Mouse (Mus musculus) heart, embryonic 15.5 days (tissue): ENCODE measurements around the gene B3gnt6. TPM values are rescaled to one million over a fixed set of nuclear protein-coding genes. Genes with fewer than 3 reads are reported as not detected.

Experiments
- ATAC-seq: fragments of 200-750 bp; cut with Nextera tagmentation; replicated peaks from 2 replicates; pipeline ENCODE4 v1.8.0; 2017; ENCODE audit warnings: low read depth, moderate TSS enrichment; ENCODE audit not compliant: insufficient number of reproducible peaks, insufficient read depth, low FRiP score
- H3K27ac ChIP-seq: fragments of 300-500 bp; sonication (generic); 2 replicates; pipeline ENCODE4 v1.5.1; 2015; ENCODE audit warnings: mild to moderate bottlenecking, inconsistent platforms
- H3K27me3 ChIP-seq: fragments of 300-500 bp; sonication (generic); 2 replicates; pipeline ENCODE4 v1.6.1; 2015; ENCODE audit warnings: inconsistent platforms
- H3K36me3 ChIP-seq: fragments of 300-500 bp; sonication (generic); 2 replicates; pipeline ENCODE4 v1.6.1; 2015; ENCODE audit warnings: mild to moderate bottlenecking, inconsistent platforms
- H3K4me1 ChIP-seq: fragments of 300-500 bp; sonication (generic); replicated peaks from 2 replicates; pipeline ENCODE4 v1.6.1; 2015; ENCODE audit warnings: inconsistent platforms
- H3K4me2 ChIP-seq: fragments of 300-500 bp; sonication (generic); 2 replicates; pipeline ENCODE4 v1.6.1; 2015; ENCODE audit warnings: inconsistent platforms, mild to moderate bottlenecking, moderate library complexity
- H3K4me3 ChIP-seq: fragments of 300-500 bp; sonication (generic); 2 replicates; pipeline ENCODE4 v1.5.1; 2015; ENCODE audit warnings: mild to moderate bottlenecking, inconsistent platforms
- H3K9ac ChIP-seq: fragments of 300-500 bp; sonication (generic); 2 replicates; pipeline ENCODE4 v1.6.1; 2015; ENCODE audit warnings: mild to moderate bottlenecking, inconsistent platforms
- H3K9me3 ChIP-seq: fragments of 300-500 bp; sonication (generic); replicated peaks from 2 replicates; pipeline ENCODE4 v1.6.1; 2016; ENCODE audit warnings: inconsistent platforms
- WGBS: fragments of 180-500 bp; shearing (Covaris S2); methylation state at CpG from one replicate; pipeline ENCODE4 v1.1.7; 2015; ENCODE audit warnings: mixed read lengths; 5-methylcytosine and 5-hydroxymethylcytosine counted together
- polyA plus RNA-seq: library from polyadenylated mRNA; unstranded; fragments of >200 nt; fragmentation: Nextera tagmentation; extraction: Ambion mirVana; gene quantifications from 2 replicates; pipeline ENCODE4 v1.2.1, GENCODE M21; 2015

Gene B3gnt6
- polyA plus RNA-seq, 1 experiment from 2014 or later: not detected

GRCm38 (mm10) chr7:98176322-98177070 is 22.8 kb downstream of the B3gnt6 start:
- H3K27me3 ChIP-seq: no peaks in the 10 kb centered on the region
- ATAC-seq: no peak
- no peak overlapping the region for H3K9ac ChIP-seq
- no peak overlapping the region for H3K27ac ChIP-seq
- H3K36me3 ChIP-seq: no peaks in the 10 kb centered on the region
- H3K9me3 ChIP-seq: no peaks in the 10 kb centered on the region
- 60% methylated on average over 8 of the region's 8 CpGs for WGBS
- peaks cover 15% of the 10 kb centered on the region for H3K4me1 ChIP-seq
- peak overlapping the region; percentile 73; the same call in 1 of the 2 replicates for H3K4me2 ChIP-seq
- peak overlapping the region; percentile 67 for H3K4me3 ChIP-seq

DNA sequence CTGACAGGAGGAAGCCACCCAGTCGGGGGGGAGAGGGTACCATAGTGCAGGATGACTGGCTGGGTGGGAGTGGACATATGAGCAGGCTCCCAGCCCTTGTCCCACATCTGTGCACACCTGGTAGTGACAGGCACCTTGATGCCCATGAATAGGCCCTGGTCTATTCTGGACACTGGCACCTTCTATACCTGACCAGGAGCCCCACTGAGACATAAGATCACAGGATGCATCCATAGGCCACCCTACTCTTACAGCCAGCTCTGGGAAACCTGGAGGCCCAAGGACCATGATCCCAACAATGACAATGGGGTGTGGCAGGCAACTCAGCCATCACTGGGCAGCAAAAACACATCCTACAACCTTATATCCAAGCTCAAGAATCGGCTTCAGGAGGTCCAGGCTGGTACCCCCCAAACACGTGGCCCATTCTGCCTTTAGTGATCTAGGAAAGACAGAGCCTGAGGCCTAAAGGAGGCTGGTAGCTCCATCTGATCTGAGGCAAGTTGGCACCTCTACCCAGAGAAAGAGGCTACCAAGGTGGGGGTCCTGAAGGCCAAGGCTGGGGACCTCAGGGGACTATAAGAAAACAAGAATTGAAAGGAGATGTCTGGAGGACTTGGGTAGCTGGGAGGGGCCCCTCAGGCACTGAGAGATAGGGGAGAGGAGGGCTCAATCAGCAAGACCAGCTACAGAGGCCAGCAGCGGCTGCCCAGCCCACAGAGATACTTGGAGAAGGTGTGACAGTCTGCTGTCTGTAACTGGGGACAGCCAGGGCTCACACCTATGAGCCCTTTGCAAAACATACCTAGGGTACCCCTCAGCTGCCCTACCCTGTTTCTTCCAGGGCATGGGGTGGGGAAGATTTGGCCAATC is 24.2 kb downstream of the B3gnt6 start:
- Histone ChIP-seq H3K4me3 (no peak overlapping the region), H3K36me3 (no peaks in the 10 kb centered on the region), H3K9me3 (no peaks in the 10 kb centered on the region), H3K4me2 (0 out of 2 replicates have a peak overlapping the region, but pooled peaks have one; percentile 13), H3K9ac (no peak overlapping the region), H3K4me1 (peaks cover 23% of the 10 kb centered on the region), H3K27me3 (no peaks in the 10 kb centered on the region), H3K27ac (no peak overlapping the region)
- WGBS: 52% methylated on average over 4 of the region's 4 CpGs
- ATAC-seq: no peak

DNA sequence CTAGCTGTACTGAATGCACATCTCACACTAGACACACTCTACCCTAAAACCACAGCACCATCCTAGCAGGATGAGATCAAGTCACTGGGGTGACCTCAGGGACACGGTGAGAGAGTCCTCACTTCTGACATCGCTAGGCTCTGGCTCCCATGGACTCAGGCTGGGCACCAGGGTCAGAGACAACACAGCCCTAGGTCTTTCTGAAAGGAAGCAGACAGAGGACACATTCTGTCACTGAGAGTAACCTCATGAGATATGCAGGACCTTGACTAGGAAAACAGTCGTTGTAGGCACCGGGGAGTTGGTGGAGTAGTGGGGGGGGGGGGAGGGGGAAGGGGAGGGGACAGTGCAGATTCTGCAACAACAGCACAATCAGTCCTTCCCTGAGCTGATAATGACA is 25.9 kb downstream of the B3gnt6 start:
- no peak overlapping the region for H3K4me2 ChIP-seq
- no peaks in the 10 kb centered on the region for H3K9me3 ChIP-seq
- no peak overlapping the region for H3K4me3 ChIP-seq
- ATAC-seq: no peak
- no peak overlapping the region for H3K9ac ChIP-seq
- no peak overlapping the region for H3K27ac ChIP-seq
- no peaks in the 10 kb centered on the region for H3K36me3 ChIP-seq
- H3K27me3 ChIP-seq: no peaks in the 10 kb centered on the region
- WGBS: 19% methylated on average over 4 of the region's 4 CpGs
- peaks cover 19% of the 10 kb centered on the region for H3K4me1 ChIP-seq

DNA sequence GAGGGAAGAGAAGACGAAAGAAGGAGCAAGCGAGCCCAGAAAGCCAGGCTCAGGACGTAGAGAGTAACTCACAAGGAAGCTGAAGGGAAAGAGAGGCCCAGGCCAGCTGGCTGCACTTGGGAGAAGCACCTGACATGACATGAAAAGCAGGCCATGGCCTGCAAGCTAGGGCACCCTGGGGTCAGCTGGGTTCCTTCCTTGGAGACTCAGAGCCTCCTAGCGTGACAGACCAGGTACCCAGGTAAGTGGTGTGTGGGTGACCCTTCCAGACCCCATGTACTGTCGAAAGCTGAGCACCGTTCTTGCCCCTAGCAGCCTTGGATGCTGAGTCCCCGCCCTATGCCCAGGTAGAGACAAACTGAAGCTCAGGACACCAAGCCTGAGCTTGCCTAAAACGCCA is 26.6 kb downstream of the B3gnt6 start:
- no peak overlapping the region for H3K9ac ChIP-seq
- 75% methylated on average over 8 of the region's 8 CpGs for WGBS
- H3K9me3 ChIP-seq: no peaks in the 10 kb centered on the region
- peaks cover 16% of the 10 kb centered on the region for H3K4me1 ChIP-seq
- no peak overlapping the region for H3K27ac ChIP-seq
- no peak overlapping the region for H3K4me2 ChIP-seq
- no peaks in the 10 kb centered on the region for H3K36me3 ChIP-seq
- H3K4me3 ChIP-seq: no peak overlapping the region
- no peak for ATAC-seq
- H3K27me3 ChIP-seq: no peaks in the 10 kb centered on the region

- WGBS: 51% methylated on average over 6 of the region's 6 CpGs
- H3K4me1 ChIP-seq: peaks cover 11% of the 10 kb centered on the region
- H3K36me3 ChIP-seq: no peaks in the 10 kb centered on the region
- H3K4me2 ChIP-seq: no peak overlapping the region
- no peaks in the 10 kb centered on the region for H3K27me3 ChIP-seq
- no peaks in the 10 kb centered on the region for H3K9me3 ChIP-seq
- peak overlapping the region; percentile 56 for H3K27ac ChIP-seq
- ATAC-seq: peak; percentile 66
- H3K9ac ChIP-seq: no peak overlapping the region
- H3K4me3 ChIP-seq: no peak overlapping the region
Measured at GRCm38 (mm10) chr7:98171141-98172073, 27.9 kb downstream of the B3gnt6 start.

GRCm38 (mm10) chr7:98164999-98165528 is 34.2 kb downstream of the B3gnt6 start:
- no peak overlapping the region for H3K4me2 ChIP-seq
- peak overlapping the region; percentile 41 for H3K27ac ChIP-seq
- H3K9me3 ChIP-seq: no peaks in the 10 kb centered on the region
- H3K4me3 ChIP-seq: no peak overlapping the region
- ATAC-seq: 0 out of 2 replicates have a peak, but pooled peaks have one; percentile 42
- no peaks in the 10 kb centered on the region for H3K27me3 ChIP-seq
- 48% methylated on average over 10 of the region's 10 CpGs for WGBS
- H3K4me1 ChIP-seq: peaks cover 32% of the 10 kb centered on the region
- H3K36me3 ChIP-seq: no peaks in the 10 kb centered on the region
- no peak overlapping the region for H3K9ac ChIP-seq

DNA sequence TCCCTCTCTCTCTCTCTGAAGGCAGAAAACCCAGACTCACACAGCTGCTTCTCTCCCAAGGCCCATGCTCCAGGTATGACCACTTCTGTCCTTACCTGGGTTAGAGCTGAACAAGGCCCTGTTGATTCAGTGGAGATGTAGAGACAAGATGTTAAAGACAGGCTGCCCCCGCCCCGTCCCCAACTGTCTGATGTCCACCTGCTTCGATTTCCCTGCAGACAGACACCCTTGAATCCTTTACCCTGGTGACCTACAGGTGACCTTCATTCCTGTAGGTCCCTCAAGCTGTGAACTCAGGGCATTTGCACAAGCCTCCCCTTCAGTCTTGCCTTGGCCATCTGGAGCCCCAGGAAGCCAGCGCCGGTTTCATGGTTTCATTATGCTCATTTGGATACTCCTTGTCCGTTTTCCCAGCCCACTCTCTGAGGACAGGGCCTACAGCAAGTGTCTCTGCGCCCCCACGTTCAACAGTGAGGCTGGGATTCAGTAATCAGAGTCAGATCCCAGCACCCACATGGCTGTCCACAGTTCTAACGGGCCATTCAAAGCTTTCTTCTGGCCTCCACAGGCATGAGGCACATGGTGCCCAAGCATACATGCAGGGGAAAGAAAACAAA is 34.8 kb downstream of the B3gnt6 start:
- no peak overlapping the region for H3K4me2 ChIP-seq
- H3K4me1 ChIP-seq: peaks cover 38% of the 10 kb centered on the region
- H3K36me3 ChIP-seq: no peaks in the 10 kb centered on the region
- ATAC-seq: no peak
- no peaks in the 10 kb centered on the region for H3K9me3 ChIP-seq
- H3K4me3 ChIP-seq: no peak overlapping the region
- peak overlapping the region; percentile 20 for H3K27ac ChIP-seq
- WGBS: 80% methylated on average over 9 of the region's 9 CpGs
- no peaks in the 10 kb centered on the region for H3K27me3 ChIP-seq
- H3K9ac ChIP-seq: no peak overlapping the region

DNA sequence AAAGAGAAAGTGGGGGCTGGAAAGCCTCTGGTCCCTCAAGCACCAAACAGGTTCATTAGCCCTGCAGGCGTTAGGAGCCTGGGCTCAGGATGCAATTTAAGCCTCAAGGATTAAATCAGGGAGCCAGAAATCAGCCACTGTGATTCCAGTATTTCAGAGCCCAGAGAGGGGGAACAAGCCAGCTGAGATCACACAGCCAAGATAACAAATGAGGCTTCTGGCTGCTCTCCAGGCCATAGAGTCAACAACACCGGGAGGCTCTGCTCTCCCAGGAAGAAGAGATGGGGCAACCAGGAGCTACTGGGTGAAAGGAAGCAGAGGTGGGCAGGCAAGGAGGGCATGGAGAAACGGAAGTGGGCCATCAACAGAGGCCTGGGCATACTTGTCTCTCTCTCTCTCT is 35.6 kb downstream of the B3gnt6 start:
- Histone ChIP-seq H3K27ac (no peak overlapping the region), H3K4me2 (no peak overlapping the region), H3K4me1 (peaks cover 43% of the 10 kb centered on the region), H3K9ac (no peak overlapping the region), H3K36me3 (no peaks in the 10 kb centered on the region), H3K4me3 (no peak overlapping the region), H3K9me3 (no peaks in the 10 kb centered on the region), H3K27me3 (no peaks in the 10 kb centered on the region)
- WGBS: 36% methylated on average over 3 of the region's 3 CpGs
- ATAC-seq: no peak

GRCm38 (mm10) chr7:98162239-98162638 is 37.0 kb downstream of the B3gnt6 start:
- Histone ChIP-seq H3K9me3 (no peaks in the 10 kb centered on the region), H3K4me3 (no peak overlapping the region), H3K4me1 (peaks cover 43% of the 10 kb centered on the region), H3K36me3 (no peaks in the 10 kb centered on the region), H3K27me3 (no peaks in the 10 kb centered on the region), H3K27ac (no peak overlapping the region), H3K9ac (no peak overlapping the region), H3K4me2 (no peak overlapping the region)
- no peak for ATAC-seq
- 70% methylated on average over 6 of the region's 6 CpGs for WGBS

- Histone ChIP-seq H3K36me3 (no peaks in the 10 kb centered on the region), H3K27me3 (no peaks in the 10 kb centered on the region), H3K4me1 (peaks cover 52% of the 10 kb centered on the region), H3K4me3 (no peak overlapping the region), H3K4me2 (no peak overlapping the region), H3K9ac (no peak overlapping the region), H3K9me3 (no peaks in the 10 kb centered on the region), H3K27ac (peak overlapping the region; percentile 30)
- ATAC-seq: 0 out of 2 replicates have a peak, but pooled peaks have one; percentile 10
- 30% methylated on average over 8 of the region's 8 CpGs for WGBS
Measured at GRCm38 (mm10) chr7:98160041-98160740, 39.1 kb downstream of the B3gnt6 start.
